Mouse (Mus musculus): ENCODE data around the gene Cd151.

Gene Cd151

DNA sequence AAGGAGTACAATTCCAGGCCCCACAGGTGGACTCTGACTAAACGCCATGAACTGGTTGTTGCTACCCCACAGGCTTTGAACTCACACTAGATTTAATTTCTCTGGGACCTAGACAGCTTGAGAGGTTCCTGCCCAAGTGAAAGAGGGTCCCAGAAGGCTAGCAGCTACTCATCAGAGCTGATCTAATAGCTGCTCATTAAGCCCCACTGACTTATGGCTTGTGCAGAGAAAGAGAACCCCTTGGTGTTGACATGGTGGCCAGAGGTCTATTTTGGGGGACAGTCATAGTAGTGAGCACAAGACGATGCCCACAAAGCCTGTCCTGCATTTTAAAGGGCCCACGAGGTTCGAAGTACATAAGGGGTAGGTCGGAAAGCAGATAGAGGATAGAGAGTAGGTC, 7.0 kb downstream of the Cd151 start:
- no peak for DNase-seq (ENCODE audit: low spot score in 2 of 2)

GRCm38 (mm10) chr7:141475011-141475804, 8.0 kb downstream of the Cd151 start, which contains the start of the genes Polr2l and Tspan4:
Polr2l (minus strand) TSS chr7:141475132.
Tspan4 (plus strand) TSS chr7:141475240.
- DNase-seq (ENCODE audit: low spot score in 2 of 2) = peak; percentile 69 to 85

- no peak for DNase-seq (ENCODE audit: low spot score in 2 of 2)
Observed at GRCm38 (mm10) chr7:141475805-141476158, 8.6 kb downstream of the Cd151 start.

GRCm38 (mm10) chr7:141476226-141476980, 9.2 kb downstream of the Cd151 start:
- no peak for DNase-seq (ENCODE audit: low spot score in 2 of 2)

GRCm38 (mm10) chr7:141476981-141477370, 9.8 kb downstream of the Cd151 start:
- no peak for DNase-seq (ENCODE audit: low spot score in 2 of 2)

DNA sequence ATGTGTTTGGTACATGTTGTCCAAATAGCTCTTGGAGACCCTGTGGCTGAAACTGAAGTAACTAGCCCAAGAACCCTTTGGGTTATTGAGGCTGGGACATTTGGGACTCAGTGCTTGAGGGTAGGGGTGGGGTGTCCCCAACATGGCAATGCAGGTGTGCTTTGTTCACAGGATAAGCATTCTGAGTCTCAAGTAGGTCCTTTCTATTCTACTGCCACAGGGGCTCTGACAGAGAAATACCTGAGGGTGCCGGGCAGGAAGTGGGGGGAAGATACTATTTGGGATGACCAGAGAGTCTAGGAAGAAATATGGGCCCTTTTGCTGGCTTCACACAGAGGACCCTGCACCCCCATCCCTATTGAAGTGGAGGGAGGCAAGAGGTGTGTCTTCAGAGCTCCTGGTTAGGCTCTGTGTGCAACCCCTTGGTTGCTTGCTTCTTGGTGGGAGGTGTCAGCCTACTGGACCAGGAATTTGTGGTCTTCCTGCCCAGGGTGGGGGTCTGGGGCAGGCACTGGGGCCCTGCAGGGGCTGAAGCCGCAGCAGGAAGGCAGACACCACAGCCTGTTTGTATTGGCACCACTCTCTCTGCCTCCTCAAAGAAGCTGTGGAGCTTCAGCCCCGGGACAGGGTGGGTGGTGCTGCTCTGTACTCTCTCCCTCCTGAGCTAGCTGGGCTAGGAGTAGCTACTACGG, 10.5 kb downstream of the Cd151 start:
- DNase-seq (ENCODE audit: low spot score in 2 of 2) = no peak

DNA sequence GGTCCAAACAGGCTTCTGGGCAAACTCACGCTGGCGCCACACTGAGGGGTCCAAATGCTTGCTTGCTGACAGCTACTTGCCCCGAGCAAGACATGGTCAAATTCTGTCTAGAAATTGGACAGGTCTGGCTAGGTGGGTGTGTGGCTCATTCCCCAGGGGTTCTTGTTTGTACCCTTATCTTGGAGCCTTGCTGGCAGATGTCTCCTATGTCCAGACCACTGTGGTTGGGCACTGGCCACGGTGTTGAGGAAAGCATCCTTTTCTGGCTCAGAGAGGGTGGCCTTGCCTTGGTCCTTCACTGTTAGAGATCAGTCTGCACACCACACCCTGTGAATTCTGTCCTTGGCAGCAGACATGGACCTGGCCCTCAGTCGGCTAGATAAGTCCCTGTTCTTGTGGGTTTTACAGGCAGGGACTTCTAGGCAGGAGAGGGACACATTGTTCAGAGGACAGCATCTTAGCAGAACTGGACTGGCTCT, 11.1 kb downstream of the Cd151 start:
- no peak for DNase-seq (ENCODE audit: low spot score in 2 of 2)

GRCm38 (mm10) chr7:141480842-141481497, 13.8 kb downstream of the Cd151 start:
- peak in 1 of 2 experiments; percentile 74 for DNase-seq (ENCODE audit: low spot score in 2 of 2)

DNA sequence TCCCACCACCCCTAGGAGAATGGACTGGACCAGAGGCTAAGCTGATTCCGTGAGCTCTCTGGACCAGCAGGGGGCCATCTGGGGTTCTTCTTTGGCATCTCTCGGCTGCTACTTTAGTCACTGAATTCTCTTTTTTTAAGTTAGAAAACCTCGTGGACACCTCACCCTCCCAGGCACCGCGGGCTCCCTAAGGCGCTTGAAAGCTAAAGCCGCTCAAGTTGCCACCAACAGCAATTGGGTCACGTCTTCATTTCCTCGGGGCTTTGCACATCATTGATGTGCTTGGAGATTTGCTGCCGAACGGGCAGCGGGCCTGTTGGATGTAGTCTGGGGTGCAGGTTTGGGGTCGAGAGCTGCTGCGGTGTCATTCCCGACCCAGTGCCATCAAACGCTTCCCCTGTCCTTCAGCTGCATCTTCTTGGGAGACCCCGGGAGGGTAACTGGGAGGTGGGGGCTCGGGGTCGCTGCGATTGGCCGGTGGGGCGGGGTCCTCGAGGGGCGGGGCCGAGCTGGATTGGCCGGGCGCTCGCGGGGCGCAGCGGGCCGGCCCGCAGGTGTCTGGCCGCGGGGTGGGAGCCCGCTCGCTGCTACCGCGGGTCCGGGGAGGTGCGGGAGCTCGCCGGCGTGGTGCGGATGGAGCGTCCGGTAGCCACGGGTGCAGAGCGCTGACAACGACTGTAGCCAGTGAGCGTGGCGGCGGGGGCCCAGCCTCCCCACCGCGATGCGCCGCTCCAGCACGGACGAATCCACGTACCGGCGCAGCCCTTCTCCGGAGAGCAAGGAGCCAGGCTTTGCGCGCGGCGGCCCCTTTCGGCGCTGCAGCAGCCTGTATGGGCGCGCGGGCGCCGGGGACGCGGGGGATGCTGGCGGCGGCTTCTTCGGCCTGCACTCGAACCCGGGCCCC, 14.6 kb downstream of the Cd151 start:
- DNase-seq (ENCODE audit: low spot score in 2 of 2) = peak in 1 of 2 experiments; percentile 70

GRCm38 (mm10) chr7:141482531-141483024, 15.4 kb downstream of the Cd151 start:
- no peak for DNase-seq (ENCODE audit: low spot score in 2 of 2)

GRCm38 (mm10) chr7:141483114-141483653, 16.0 kb downstream of the Cd151 start:
- DNase-seq (ENCODE audit: low spot score in 2 of 2) = no peak

- no peak for DNase-seq (ENCODE audit: low spot score in 2 of 2)
Observed at GRCm38 (mm10) chr7:141484186-141485120, 17.3 kb downstream of the Cd151 start.

DNA sequence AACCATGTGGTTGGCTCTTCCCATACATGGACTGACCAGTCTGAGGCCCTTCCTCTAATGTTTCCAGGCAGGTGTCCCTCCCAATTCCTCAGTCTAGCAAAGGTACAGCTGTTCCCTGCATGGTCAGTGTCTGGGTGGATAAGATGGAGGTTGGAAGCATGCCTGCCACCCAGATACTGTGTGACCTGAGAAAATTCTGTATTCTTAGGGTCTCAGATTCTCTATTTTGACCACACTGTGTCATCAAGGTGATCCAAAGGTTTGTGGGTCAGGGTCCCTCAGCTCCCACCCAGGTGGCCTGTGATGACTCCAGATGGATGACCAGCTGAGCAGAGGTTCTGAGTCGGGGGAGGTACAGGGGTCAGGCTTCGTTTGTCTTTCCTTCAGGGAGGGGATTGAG, 18.0 kb downstream of the Cd151 start:
- no peak for DNase-seq (ENCODE audit: low spot score in 2 of 2)

DNA sequence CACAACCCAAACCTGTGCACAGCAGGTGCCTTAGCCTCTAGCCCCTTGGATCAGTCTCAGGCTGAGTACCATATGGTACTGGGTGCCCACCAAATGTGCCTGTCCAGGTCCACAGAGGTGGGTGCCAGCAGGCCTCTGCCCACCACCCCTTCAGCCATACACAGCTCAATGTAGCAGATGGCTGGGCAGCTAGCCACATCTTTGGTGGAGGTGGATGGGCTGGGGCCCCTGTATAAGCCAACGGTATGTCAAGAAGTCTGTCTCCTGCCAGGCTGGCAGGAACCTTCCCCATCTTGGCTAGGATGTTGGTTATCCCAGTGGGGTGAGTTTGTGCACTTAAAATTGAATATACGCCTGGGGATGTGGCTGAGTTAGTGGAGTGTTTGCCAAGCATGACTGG, 18.4 kb downstream of the Cd151 start:
- peak in 1 of 2 experiments; percentile 82 for DNase-seq (ENCODE audit: low spot score in 2 of 2)

DNA sequence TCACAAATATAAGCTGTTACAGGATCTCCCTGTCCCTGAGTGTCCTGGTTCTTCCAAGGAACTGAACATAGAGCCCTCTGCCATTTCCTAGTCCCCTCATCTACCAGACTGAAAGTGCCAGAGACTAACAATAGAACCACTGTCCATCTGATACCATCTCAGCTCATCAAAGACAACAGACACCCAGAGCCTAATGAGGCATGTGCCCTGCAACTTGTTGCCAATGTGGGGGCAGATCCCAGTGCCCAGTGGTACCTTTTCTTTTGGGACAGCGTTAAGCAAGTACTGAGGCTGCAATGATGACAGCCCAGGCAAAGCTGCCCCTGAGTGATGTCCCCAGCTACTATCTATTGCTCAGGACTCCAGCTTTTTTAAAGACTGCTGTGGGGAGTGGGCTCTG, 19.0 kb downstream of the Cd151 start:
- no peak for DNase-seq (ENCODE audit: low spot score in 2 of 2)

DNA sequence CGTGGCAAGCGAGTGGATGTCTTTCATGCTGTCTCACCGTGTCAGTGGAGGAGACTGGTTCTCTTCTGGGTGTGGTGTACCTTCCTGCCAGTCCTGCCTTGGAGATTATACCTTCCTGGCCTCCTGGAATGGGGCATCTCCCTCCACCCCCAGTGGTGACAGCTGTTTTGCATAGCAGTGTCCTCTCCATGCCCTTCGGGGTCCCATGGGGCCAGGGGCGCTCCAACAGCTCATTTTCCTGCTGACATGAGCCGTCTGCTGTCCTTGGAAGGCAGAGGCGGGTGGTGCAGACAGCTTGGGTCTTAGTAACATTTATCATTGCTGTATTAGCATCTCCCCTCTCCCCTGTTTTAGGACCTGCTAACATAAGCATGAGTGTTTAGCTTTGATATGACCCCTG, 19.9 kb downstream of the Cd151 start:
- DNase-seq (ENCODE audit: low spot score in 2 of 2) = no peak

- no peak for DNase-seq (ENCODE audit: low spot score in 2 of 2)
Observed at GRCm38 (mm10) chr7:141491151-141491550, 24.0 kb downstream of the Cd151 start.

DNA sequence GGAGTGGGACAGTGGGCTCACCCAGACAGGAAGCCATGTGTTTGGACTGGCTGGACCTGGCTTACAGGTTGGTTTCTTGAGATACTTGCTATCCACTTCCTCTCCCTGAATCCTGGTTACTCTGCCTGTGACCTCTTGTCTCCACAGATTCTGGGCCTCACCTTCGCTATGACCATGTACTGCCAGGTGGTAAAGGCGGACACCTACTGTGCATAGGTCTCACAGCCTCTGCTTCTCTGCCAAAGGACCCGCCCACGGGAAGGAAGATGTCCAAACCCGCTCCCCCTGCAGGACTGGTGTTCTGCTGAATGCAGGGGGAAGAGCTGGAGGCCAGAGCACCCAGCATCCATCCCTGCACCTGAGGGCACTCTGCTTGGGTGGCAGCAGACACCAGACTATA, 25.5 kb downstream of the Cd151 start:
- no peak for DNase-seq (ENCODE audit: low spot score in 2 of 2)

- no peak for DNase-seq (ENCODE audit: low spot score in 2 of 2)
Observed at GRCm38 (mm10) chr7:141493729-141494128, 26.5 kb downstream of the Cd151 start.

All from cerebellum, postnatal 4 days (tissue).